Mouse (Mus musculus) thymus, postnatal 4 days (tissue): Measurements from ENCODE around the gene Olfr1000.
"Not testable (repeated sequence)": the region's sequence is repeated elsewhere in the genome, so short reads cannot be mapped to it uniquely, and the experiment has no call there.

ENCODE experiments used
- DNase-seq: peaks from one replicate; pipeline ENCODE4 v3.0.0; 2021

Olfr1000 gene

DNA sequence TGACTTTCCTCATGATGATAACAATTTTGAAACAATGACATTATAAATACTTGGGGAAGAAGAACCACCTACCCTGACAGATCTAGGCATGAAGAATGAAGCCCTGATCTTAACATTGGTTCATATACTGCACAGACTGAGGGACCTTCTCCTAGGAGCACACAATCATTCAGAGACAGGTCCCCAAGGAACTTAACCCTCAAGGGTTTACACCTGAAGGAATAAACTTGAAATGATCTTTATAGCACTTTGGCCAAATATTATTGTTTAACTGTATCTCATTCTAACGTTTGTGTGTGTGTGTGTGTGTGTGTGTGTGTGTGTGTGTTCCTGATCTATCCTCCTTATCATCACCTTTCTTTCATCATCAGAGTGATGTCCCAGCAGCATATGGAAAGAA lies at the start of gene Olfr1000:
Olfr1000 (minus strand) TSS at position 101 of the 400 bp plus-strand sequence.
- DNase-seq, result no peak

DNA sequence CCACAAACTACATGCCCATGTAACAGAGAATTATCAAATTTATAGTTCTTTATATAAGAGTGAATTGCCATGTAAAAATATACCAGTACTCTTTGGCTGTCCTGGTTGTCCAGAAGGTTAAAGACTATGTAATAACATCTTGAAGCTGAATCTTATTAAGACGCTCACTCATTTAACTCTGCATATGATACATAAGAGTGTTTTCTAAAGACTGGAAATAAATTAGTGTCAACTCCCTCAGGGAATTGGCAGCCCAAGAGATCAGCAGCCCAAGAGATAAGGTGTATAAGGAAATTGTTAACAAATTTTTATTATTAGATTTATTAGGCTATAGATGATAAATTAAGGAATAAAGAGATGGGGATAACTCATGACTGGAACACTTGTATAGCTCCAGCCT lies 38.9 kb upstream of the Olfr1000 start, which contains the start of gene Olfr1002:
Olfr1002 (minus strand) TSS at position 101 of the 400 bp plus-strand sequence.
- DNase-seq, result no peak

DNA sequence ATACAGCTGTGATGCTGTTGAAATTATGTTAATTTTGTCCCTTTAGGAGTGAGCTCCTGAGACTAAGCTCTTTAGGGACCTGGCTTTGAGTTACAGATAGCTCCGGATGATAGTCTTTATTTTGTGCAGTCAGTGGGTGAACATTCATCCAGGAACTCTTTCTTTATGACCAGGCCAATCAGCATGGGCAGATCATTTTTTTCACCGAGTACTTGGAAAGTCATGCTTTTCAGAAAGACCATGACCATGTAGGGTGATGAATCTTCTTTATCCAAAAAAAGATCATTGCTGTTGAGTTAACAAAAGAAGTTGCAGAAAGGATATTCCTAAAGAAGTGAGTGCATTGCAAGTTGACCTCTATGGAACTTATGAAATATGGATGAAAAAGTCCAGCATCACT lies 23.1 kb downstream of the Olfr1000 start, which contains the start of gene Olfr998:
Olfr998 (plus strand) TSS at position 301 of the 400 bp plus-strand sequence.
- DNase-seq, result not testable (repeated sequence)

DNA sequence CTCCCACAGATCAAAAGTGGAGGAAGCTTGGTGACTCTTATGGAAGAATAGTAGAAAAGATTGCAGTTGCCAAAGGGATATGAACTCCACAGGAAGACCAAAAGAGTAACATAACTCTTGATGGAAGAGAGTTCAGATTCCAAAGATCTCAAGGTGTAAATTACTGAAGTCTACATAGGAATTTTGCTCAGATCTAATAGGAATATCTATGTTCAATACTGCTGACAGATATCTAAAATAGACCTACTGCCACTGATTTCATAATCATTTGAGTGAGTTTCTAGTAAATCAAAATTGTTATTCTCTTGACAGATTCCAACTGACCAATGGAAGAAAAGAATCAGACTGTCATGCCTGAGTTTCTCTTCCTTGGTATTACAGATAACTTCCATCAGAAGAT lies 32.8 kb downstream of the Olfr1000 start, which contains the start of gene Olfr996:
Olfr996 (plus strand) TSS at position 301 of the 400 bp plus-strand sequence.
- DNase-seq, result no peak

DNA sequence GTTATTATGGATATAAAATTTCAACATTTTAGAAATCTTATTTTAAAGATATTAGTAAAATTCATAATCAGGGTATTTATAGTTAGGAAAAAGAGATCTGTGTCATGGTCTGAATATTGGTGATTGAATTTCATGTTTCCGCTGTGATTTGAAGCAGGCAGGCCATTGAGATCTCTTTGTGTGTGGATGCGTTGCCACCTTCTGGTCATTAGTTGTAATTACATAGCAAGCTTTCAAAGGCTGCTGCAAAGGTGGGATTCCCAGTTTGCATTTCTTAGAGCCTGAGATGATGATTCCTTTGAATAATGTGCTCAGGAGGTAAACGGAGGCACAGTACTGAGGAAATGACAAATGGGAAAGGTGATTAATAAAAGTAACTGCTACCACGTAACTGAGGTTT lies 50.5 kb downstream of the Olfr1000 start:
- DNase-seq, result peak; percentile 7

DNA sequence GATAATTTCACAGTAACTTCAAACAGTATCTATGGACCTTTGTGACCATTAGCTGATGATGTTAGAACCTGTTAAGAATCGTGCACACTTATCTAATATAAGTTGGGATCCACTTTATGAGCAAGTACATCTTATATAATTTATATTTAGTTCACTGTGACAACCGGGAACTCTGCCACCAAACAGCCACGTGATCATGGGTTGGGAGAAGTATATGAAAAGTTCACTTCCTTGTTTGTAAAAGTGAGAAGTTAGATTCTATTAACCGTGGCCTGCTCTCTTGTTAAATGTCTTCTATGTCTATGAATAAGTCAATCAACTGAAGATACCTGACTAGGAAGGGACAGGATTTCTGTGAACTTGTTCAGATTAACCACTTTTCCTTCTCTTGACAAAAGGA lies 51.5 kb downstream of the Olfr1000 start:
- DNase-seq, result no peak
